Mouse (Mus musculus): Measurements from ENCODE around the gene Moap1.

Moap1 gene

GRCm38 (mm10) chr12:102705906-102706640 lies 37.4 kb downstream of the Moap1 start:
- DNase-seq (ENCODE audit: inconsistent ontology term), result no peak

- peak; percentile 88 for DNase-seq (ENCODE audit: inconsistent ontology term)
Measured at GRCm38 (mm10) chr12:102705216-102705871, 38.1 kb downstream of the Moap1 start.

- DNase-seq (ENCODE audit: inconsistent ontology term), result peak; percentile 74
Measured at GRCm38 (mm10) chr12:102704457-102705198, 38.8 kb downstream of the Moap1 start, which contains the start of gene Itpk1. TSS of gene Itpk1 (minus strand) at chr12:102704930.

GRCm38 (mm10) chr12:102703921-102704408 lies 39.5 kb downstream of the Moap1 start:
- no peak for DNase-seq (ENCODE audit: inconsistent ontology term)

GRCm38 (mm10) chr12:102703441-102703840 lies 40.0 kb downstream of the Moap1 start:
- peak; percentile 41 for DNase-seq (ENCODE audit: inconsistent ontology term)

- peak; percentile 47 for DNase-seq (ENCODE audit: inconsistent ontology term)
Measured at GRCm38 (mm10) chr12:102703111-102703412, 40.4 kb downstream of the Moap1 start.

GRCm38 (mm10) chr12:102702356-102703110 lies 40.9 kb downstream of the Moap1 start:
- peak; percentile 72 for DNase-seq (ENCODE audit: inconsistent ontology term)

- DNase-seq (ENCODE audit: inconsistent ontology term), result no peak
Measured at GRCm38 (mm10) chr12:102701691-102702207, 41.7 kb downstream of the Moap1 start.

- no peak for DNase-seq (ENCODE audit: inconsistent ontology term)
Measured at GRCm38 (mm10) chr12:102700453-102700852, 43.0 kb downstream of the Moap1 start.

- no peak for DNase-seq (ENCODE audit: inconsistent ontology term)
Measured at GRCm38 (mm10) chr12:102699156-102699555, 44.3 kb downstream of the Moap1 start.

GRCm38 (mm10) chr12:102698089-102698684 lies 45.3 kb downstream of the Moap1 start:
- no peak for DNase-seq (ENCODE audit: inconsistent ontology term)

GRCm38 (mm10) chr12:102697381-102697780 lies 46.1 kb downstream of the Moap1 start:
- DNase-seq (ENCODE audit: inconsistent ontology term), result no peak

GRCm38 (mm10) chr12:102696635-102697354 lies 46.7 kb downstream of the Moap1 start:
- no peak for DNase-seq (ENCODE audit: inconsistent ontology term)

GRCm38 (mm10) chr12:102695369-102696239 lies 47.9 kb downstream of the Moap1 start:
- DNase-seq (ENCODE audit: inconsistent ontology term), result no peak

Data from Muller cell, postnatal 12 days (primary cell).